Mouse (Mus musculus) lung, embryonic 14.5 days (tissue): ENCODE results near the gene Fxyd6. TPM values are rescaled to one million over a fixed set of nuclear protein-coding genes. Genes with fewer than 3 reads are reported as not detected.

Source experiments
- ATAC-seq: fragments of 200-750 bp; cut with Nextera tagmentation; 2 replicates; pipeline ENCODE4 v1.8.0; 2017; ENCODE audit warnings: mild to moderate bottlenecking, moderate TSS enrichment, moderate library complexity; ENCODE audit not compliant: insufficient read depth
- DNase-seq: peaks from one replicate; pipeline ENCODE4 v3.0.0-alpha.2; 2015
- H3K27ac ChIP-seq: fragments of 300-500 bp; sonication (generic); 2 replicates; pipeline ENCODE4 v1.5.1; 2014; ENCODE audit warnings: low read depth, mild to moderate bottlenecking, moderate library complexity
- H3K27me3 ChIP-seq: fragments of 300-500 bp; sonication (generic); 2 replicates; pipeline ENCODE4 v1.6.1; 2014; ENCODE audit warnings: low read length, control low read depth; ENCODE audit not compliant: insufficient read depth
- H3K36me3 ChIP-seq: fragments of 300-500 bp; sonication (generic); 2 replicates; pipeline ENCODE4 v1.6.1; 2014; ENCODE audit warnings: control low read depth; ENCODE audit not compliant: insufficient read depth
- H3K4me1 ChIP-seq: fragments of 300-500 bp; sonication (generic); 2 replicates; pipeline ENCODE4 v1.6.1; 2014; ENCODE audit warnings: antibody characterized with exemption, control low read depth; ENCODE audit not compliant: insufficient read depth
- H3K4me2 ChIP-seq: fragments of 300-500 bp; sonication (generic); 2 replicates; pipeline ENCODE4 v1.6.1; 2014; ENCODE audit warnings: mild to moderate bottlenecking
- H3K4me3 ChIP-seq: fragments of 300-500 bp; sonication (generic); 2 replicates; pipeline ENCODE4 v1.5.1; 2014; ENCODE audit warnings: low read depth, low read length
- H3K9ac ChIP-seq: fragments of 300-500 bp; sonication (generic); 2 replicates; pipeline ENCODE4 v1.6.1; 2014
- H3K9me3 ChIP-seq: fragments of 300-500 bp; sonication (generic); 2 replicates; pipeline ENCODE4 v1.6.1; 2016; ENCODE audit warnings: low read depth, low read length, control low read depth
- CTCF ChIP-seq: IDR thresholded peaks from 2 replicates; pipeline ENCODE4 v1.5.1; 2016; ENCODE audit warnings: antibody characterized with exemption, low read depth
- WGBS: fragments of 180-500 bp; shearing (Covaris S2); extraction: QIAGEN DNeasy Blood & Tissue Kit; methylation state at CpG from one replicate; pipeline ENCODE4 v1.1.7; 2014; 5-methylcytosine and 5-hydroxymethylcytosine counted together
- polyA plus RNA-seq: library from polyadenylated mRNA; unstranded; fragments of >200 nt; fragmentation: Nextera tagmentation; extraction: Ambion mirVana; gene quantifications from 2 replicates; pipeline ENCODE4 v1.2.1, GENCODE M21; 2014

The Fxyd6 gene
- polyA plus RNA-seq, 1 experiment from 2014 or later, result 38.1 TPM

DNA sequence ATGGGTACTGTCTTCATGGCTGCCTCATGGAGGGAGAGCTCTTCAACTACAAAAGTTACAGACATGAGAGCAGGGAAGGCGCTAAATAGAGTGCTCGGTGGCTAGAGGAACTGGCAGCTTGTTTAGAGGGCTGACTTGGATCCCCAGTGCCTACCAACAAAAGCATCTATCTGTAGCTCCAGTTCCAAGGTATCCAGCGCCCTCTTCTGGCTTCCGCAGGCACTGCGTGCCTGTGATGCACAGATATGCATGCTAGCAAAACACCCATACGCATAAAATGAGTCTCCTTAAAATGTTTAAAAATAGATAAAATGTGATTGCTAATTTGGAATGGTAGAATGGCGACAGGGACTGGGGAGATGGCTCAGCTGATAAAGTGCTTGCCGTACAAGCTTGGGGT is 51.2 kb downstream of the Fxyd6 start:
- Histone ChIP-seq H3K9me3 (no peaks in the 10 kb centered on the region), H3K27me3 (no peaks in the 10 kb centered on the region), H3K4me1 (no peaks in the 10 kb centered on the region), H3K36me3 (no peaks in the 10 kb centered on the region), H3K4me3 (no peak overlapping the region), H3K27ac (no peak overlapping the region), H3K9ac (no peak overlapping the region), H3K4me2 (no peak overlapping the region)
- peak; percentile 35 for DNase-seq
- no peak for ATAC-seq
- TF ChIP-seq CTCF, result peak; percentile 35
- 67% methylated on average over 8 of the region's 8 CpGs for WGBS

DNA sequence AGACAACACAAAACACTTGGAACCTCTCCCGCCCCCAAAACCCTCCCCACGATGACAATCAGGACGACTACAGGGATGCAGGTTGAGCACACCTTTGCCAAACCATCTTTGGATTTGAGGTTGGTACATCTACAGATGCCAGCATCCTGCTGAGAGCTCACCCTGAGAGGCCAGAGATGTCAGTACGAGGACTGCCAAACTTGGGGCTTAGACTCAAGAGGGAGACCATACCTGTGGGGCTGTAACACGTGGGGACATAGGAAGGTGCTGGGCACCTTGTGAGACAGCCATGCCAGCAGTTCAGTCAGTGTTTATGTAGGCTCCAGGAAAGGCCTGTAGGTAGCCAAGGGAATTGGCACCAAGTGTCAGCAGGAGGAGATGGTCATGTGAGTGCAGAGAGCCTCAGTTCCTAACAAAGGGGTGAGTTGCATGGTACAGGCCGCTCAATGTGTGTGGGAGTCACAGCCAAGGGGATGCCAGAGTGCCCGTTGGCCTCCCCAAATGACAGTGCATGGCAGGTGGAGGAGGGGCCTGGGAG is 52.8 kb downstream of the Fxyd6 start:
- Histone ChIP-seq H3K9ac (no peak overlapping the region), H3K27ac (no peak overlapping the region), H3K36me3 (no peaks in the 10 kb centered on the region), H3K27me3 (0 out of 2 replicates have a peak, but pooled peaks cover 4% of the 10 kb centered on the region), H3K9me3 (no peaks in the 10 kb centered on the region), H3K4me3 (no peak overlapping the region), H3K4me1 (no peaks in the 10 kb centered on the region), H3K4me2 (no peak overlapping the region)
- DNase-seq (no peak), ATAC-seq (no peak)
- 68% methylated on average over 7 of the region's 7 CpGs for WGBS
- TF ChIP-seq CTCF, result no peak

GRCm38 (mm10) chr9:45426456-45426855 is 56.5 kb downstream of the Fxyd6 start, which contains the start of gene Dscaml1:
Gene Dscaml1 (plus strand): TSS chr9:45426628.
- ATAC-seq, result no peak
- no peak for DNase-seq
- no peaks in the 10 kb centered on the region for H3K4me1 ChIP-seq
- no peak within 1 kb of the TSS for H3K27ac ChIP-seq
- no peak within 1 kb of the TSS for H3K9ac ChIP-seq
- 78% methylated on average over 4 of the region's 4 CpGs for WGBS
- no peaks in the 10 kb centered on the region for H3K9me3 ChIP-seq
- no peak within 1 kb of the TSS for H3K4me2 ChIP-seq
- peaks cover 33% of the 10 kb centered on the region for H3K27me3 ChIP-seq
- no peak for TF ChIP-seq CTCF
- no peak within 1 kb of the TSS for H3K4me3 ChIP-seq
- H3K36me3 ChIP-seq, result no peaks in the 10 kb centered on the region

DNA sequence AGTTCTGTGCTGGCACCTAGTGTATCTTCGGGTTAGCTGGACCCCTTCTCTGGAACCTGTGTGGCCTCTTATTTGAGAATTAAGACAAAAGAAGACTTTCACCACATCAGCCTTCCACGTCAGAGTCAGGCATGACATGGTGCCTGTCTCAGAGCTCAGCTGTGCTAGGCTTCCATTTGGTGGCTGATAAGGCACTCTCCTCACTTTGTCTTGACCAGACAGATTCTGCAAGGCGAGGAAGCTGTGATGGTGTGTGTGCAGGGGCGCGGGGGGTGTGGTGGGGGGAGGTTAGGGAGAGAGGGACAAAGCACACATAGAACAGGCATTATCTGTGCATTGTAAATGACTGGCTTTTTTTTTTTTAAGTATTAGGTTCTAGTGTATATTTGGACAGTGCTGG is 59.4 kb downstream of the Fxyd6 start:
- Histone ChIP-seq H3K4me2 (no peak overlapping the region), H3K27me3 (peaks cover 52% of the 10 kb centered on the region), H3K4me1 (no peaks in the 10 kb centered on the region), H3K4me3 (no peak overlapping the region), H3K36me3 (no peaks in the 10 kb centered on the region), H3K27ac (no peak overlapping the region), H3K9me3 (no peaks in the 10 kb centered on the region), H3K9ac (no peak overlapping the region)
- 20% methylated on average over 5 of the region's 5 CpGs for whole genome bisulfite sequencing
- TF ChIP-seq CTCF, result no peak
- DNase-seq, result no peak
- ATAC-seq, result no peak

- DNase-seq (peak; percentile 31), ATAC-seq (no peak)
- 2% methylated on average over 53 of the region's 54 CpGs for WGBS
- peaks cover 52% of the 10 kb centered on the region for H3K27me3 ChIP-seq
- no peak overlapping the region for H3K9ac ChIP-seq
- H3K4me1 ChIP-seq, result no peaks in the 10 kb centered on the region
- H3K9me3 ChIP-seq, result no peaks in the 10 kb centered on the region
- peak overlapping the region; percentile 35 for H3K4me3 ChIP-seq
- TF ChIP-seq CTCF, result no peak
- peak overlapping the region; percentile 67 for H3K4me2 ChIP-seq
- no peak overlapping the region for H3K27ac ChIP-seq
- H3K36me3 ChIP-seq, result no peaks in the 10 kb centered on the region
These were observed 60.1 kb downstream of the Fxyd6 start for GRCm38 (mm10) chr9:45429951-45430697.

DNA sequence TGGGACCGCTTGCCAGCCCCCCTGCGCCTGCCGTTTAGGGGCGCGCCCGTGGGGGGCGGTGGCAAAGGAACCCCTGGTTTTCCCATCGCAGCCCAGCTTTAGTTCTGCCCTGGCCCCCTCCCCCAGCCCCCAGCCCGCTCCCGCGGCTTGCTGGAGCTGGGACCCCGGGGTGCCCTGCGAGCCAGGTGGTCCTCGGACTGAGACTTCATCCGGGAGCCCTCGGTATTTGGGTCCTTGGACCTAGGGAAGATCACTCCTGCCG is 60.6 kb downstream of the Fxyd6 start:
- peak overlapping the region; percentile 35 for H3K4me3 ChIP-seq
- ATAC-seq (no peak), DNase-seq (no peak)
- no peak overlapping the region for H3K27ac ChIP-seq
- H3K4me1 ChIP-seq, result no peaks in the 10 kb centered on the region
- under 1% methylated on average over 17 of the region's 17 CpGs for WGBS
- H3K9me3 ChIP-seq, result no peaks in the 10 kb centered on the region
- no peak overlapping the region for H3K9ac ChIP-seq
- H3K27me3 ChIP-seq, result peaks cover 52% of the 10 kb centered on the region
- no peaks in the 10 kb centered on the region for H3K36me3 ChIP-seq
- peak overlapping the region; percentile 67 for H3K4me2 ChIP-seq
- no peak for TF ChIP-seq CTCF

DNA sequence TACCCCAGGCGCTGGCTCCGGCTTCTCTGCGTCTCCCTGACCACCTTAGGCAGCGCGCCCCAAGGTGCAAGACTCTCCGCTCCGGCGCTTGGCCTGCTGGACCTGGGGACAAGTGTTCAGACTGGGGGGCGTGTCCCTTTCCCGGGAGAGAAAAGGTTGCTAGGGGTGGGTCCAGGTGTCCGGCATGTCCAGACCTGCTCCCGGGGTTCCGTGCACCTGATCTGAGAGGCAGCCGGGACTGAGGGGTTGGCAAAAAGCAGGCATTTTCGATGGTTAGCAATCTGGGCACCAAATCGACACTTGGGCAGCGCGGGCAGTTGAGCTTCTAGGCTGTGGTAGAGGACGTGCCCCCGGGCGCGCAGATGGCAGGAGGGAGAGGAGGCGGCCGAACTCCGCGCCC is 61.2 kb downstream of the Fxyd6 start:
- Histone ChIP-seq H3K27me3 (peaks cover 52% of the 10 kb centered on the region), H3K27ac (no peak overlapping the region), H3K4me2 (peak overlapping the region; percentile 67), H3K9me3 (no peaks in the 10 kb centered on the region), H3K9ac (no peak overlapping the region), H3K4me3 (peak overlapping the region; percentile 35), H3K36me3 (no peaks in the 10 kb centered on the region), H3K4me1 (no peaks in the 10 kb centered on the region)
- no peak for DNase-seq
- ATAC-seq, result no peak
- TF ChIP-seq CTCF, result no peak
- 4% methylated on average over 26 of the region's 26 CpGs for WGBS
